Comparison of ENCODE assay signal across 8 mouse cellular contexts in the genomic region with DNA sequence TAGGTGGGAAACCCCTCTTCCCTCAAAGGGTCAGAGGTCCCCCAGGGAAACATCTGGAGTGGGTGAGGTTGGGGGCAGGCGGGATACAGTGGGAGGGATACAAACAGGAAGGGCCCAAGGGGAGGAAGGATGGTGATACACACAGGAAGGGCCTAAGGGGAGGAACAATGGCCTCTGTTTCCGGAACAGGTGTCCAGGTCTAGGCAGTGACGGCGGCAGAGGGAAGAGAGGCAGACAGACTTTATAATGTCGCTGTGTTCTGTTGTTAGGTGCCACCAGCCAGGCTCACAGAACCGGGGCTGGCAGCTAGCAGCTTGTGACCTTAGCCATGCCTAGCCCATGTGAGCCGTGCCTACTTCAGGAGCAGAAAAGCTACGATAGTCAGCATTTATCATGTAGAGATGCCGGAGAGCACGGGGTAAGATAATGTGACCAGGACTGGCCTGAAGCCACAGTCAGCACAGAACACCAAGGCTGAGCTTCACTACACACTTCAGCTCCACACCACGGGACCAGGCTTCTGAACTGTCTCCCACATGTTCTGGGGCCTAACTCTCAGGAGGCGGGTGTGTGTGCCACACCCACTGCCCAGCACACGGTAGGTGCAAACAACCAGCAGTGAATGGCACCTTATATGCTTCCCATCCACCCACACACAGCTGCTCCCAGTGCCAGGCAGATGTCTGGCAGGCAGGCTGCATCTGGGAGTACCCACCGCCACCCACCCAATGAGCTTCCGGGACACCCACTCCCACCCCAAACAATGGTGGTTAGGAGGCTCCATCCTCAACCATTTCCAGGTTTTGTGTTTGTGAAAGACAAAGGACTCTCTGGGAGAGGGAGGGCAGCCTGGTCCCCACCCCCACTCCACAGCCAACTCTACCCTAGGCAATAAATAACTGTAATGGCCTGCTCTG. TPM values are rescaled to one million over a fixed set of nuclear protein-coding genes. Genes with fewer than 3 reads are reported as not detected.
DNase-seq lines count a peak whose midpoint lies in the region; ATAC-seq lines count a peak whose summit lies in the region.

No protein-coding gene starts in this region.

- no peak for ATAC-seq in hindbrain, embryonic 11.5 days (ENCODE audit: low FRiP score)
- ATAC-seq in heart, embryonic 15.5 days (replicated peaks; ENCODE audit: insufficient number of reproducible peaks, insufficient read depth, low FRiP score, low read depth), result no peak
- ATAC-seq in neural tube, embryonic 13.5 days (ENCODE audit: low read depth), result no peak
- ATAC-seq in inflammation-experienced regulatory T-cells, adult 6 months, result no peak

- H3K9ac ChIP-seq in hindbrain, embryonic 11.5 days (ENCODE audit: low read depth, low read length), result no peak overlapping the region; the same call in 1 of the 2 replicates
- no peak overlapping the region for H3K9ac ChIP-seq in heart, embryonic 15.5 days
- H3K9ac ChIP-seq in neural tube, embryonic 13.5 days, result no peak overlapping the region; the same call in 1 of the 2 replicates

- 0 out of 2 replicates have a peak, but pooled peaks cover 2% of the 10 kb centered on the region for H3K9me3 ChIP-seq in hindbrain, embryonic 10.5 days
- H3K9me3 ChIP-seq in hindbrain, embryonic 11.5 days (ENCODE audit: control insufficient read depth, low read length), result no peaks in the 10 kb centered on the region
- no peaks in the 10 kb centered on the region for H3K9me3 ChIP-seq in heart, embryonic 15.5 days (replicated peaks)
- no peaks in the 10 kb centered on the region for H3K9me3 ChIP-seq in neural tube, embryonic 13.5 days

- H3K36me3 ChIP-seq in hindbrain, embryonic 10.5 days, result peaks cover 39% of the 10 kb centered on the region
- H3K36me3 ChIP-seq in hindbrain, embryonic 11.5 days (ENCODE audit: control insufficient read depth, insufficient read depth, low read length), result no peaks in the 10 kb centered on the region
- peaks cover 10% of the 10 kb centered on the region; the same call in 1 of the 2 replicates for H3K36me3 ChIP-seq in heart, embryonic 15.5 days
- 0 out of 2 replicates have a peak, but pooled peaks cover 8% of the 10 kb centered on the region for H3K36me3 ChIP-seq in neural tube, embryonic 13.5 days

- H3K4me2 ChIP-seq in hindbrain, embryonic 11.5 days (replicated peaks; ENCODE audit: low read depth, low read length), result no peak overlapping the region
- peak overlapping the region; percentile 95 for H3K4me2 ChIP-seq in heart, embryonic 15.5 days
- peak overlapping the region; percentile 14; the same call in 1 of the 2 replicates for H3K4me2 ChIP-seq in neural tube, embryonic 13.5 days

- H3K4me3 ChIP-seq in hindbrain, embryonic 10.5 days, result no peak overlapping the region
- H3K4me3 ChIP-seq in hindbrain, embryonic 11.5 days (ENCODE audit: low read depth, low read length), result no peak overlapping the region
- peak overlapping the region; percentile 12; the same call in 1 of the 2 replicates for H3K4me3 ChIP-seq in heart, embryonic 15.5 days
- H3K4me3 ChIP-seq in neural tube, embryonic 13.5 days, result no peak overlapping the region

- no peak for DNase-seq in hindbrain, embryonic 10.5 days (ENCODE audit: low spot score)
- no peak for DNase-seq in hindbrain, embryonic 11.5 days (ENCODE audit: low spot score)
- DNase-seq in adrenal gland, postnatal 36 days, result peak; percentile 49 to 54
- peak; percentile 47 to 59 for DNase-seq in kidney, postnatal 4 days
- no peak for DNase-seq in gastrocnemius, adult 8-10 months (ENCODE audit: low spot score in 2 of 2)

- peaks cover 70% of the 10 kb centered on the region for H3K4me1 ChIP-seq in hindbrain, embryonic 10.5 days (replicated peaks)
- H3K4me1 ChIP-seq in hindbrain, embryonic 11.5 days (replicated peaks; ENCODE audit: control insufficient read depth, insufficient read depth, low read length), result peaks cover 19% of the 10 kb centered on the region
- peaks cover 57% of the 10 kb centered on the region for H3K4me1 ChIP-seq in heart, embryonic 15.5 days (replicated peaks)
- H3K4me1 ChIP-seq in neural tube, embryonic 13.5 days (replicated peaks), result peaks cover 53% of the 10 kb centered on the region

- peaks cover 36% of the 10 kb centered on the region for H3K27me3 ChIP-seq in hindbrain, embryonic 10.5 days (ENCODE audit: insufficient read depth, poor library complexity, severe bottlenecking)
- H3K27me3 ChIP-seq in hindbrain, embryonic 11.5 days (ENCODE audit: control insufficient read depth, insufficient read depth, low read length), result peaks cover 13% of the 10 kb centered on the region
- 0 out of 2 replicates have a peak, but pooled peaks cover 4% of the 10 kb centered on the region for H3K27me3 ChIP-seq in heart, embryonic 15.5 days
- peaks cover 18% of the 10 kb centered on the region for H3K27me3 ChIP-seq in neural tube, embryonic 13.5 days

- peak overlapping the region; percentile 78 for H3K27ac ChIP-seq in hindbrain, embryonic 10.5 days
- H3K27ac ChIP-seq in hindbrain, embryonic 11.5 days (ENCODE audit: low read depth, low read length), result no peak overlapping the region
- H3K27ac ChIP-seq in heart, embryonic 15.5 days, result peak overlapping the region; percentile 68
- peak overlapping the region; percentile 72 for H3K27ac ChIP-seq in neural tube, embryonic 13.5 days (replicated peaks)

- 77% methylated on average over 15 of the region's 15 CpGs for WGBS in hindbrain, embryonic 10.5 days
- 80% methylated on average over 15 of the region's 15 CpGs for WGBS in hindbrain, embryonic 11.5 days
- 58% methylated on average over 15 of the region's 15 CpGs for WGBS in heart, embryonic 15.5 days
- WGBS in neural tube, embryonic 13.5 days, result 58% methylated on average over 15 of the region's 15 CpGs

RNA-seq across cellular contexts. Expression of a gene that starts 3.6 kb away (rescaled TPM):
- polyA plus RNA-seq in hindbrain, embryonic 10.5 days (2016; fragmentation: Nextera tagmentation; extraction: Ambion mirVana), result 18.3 and 19.5 TPM in 2 replicates
- polyA plus RNA-seq in hindbrain, embryonic 11.5 days (2014; fragmentation: Nextera tagmentation; extraction: Ambion mirVana), result 6.6 and 6.9 TPM in 2 replicates
- 1 to 10 TPM; 7.8 to 7.9 TPM for total RNA-seq in adrenal gland, postnatal 36 days (2021)
- 16.6 and 18.8 TPM in 2 replicates for polyA plus RNA-seq in heart, embryonic 15.5 days (2015; fragmentation: Nextera tagmentation; extraction: Ambion mirVana)
- 14.1 and 15.2 TPM in 2 replicates for polyA plus RNA-seq in neural tube, embryonic 13.5 days (2015; fragmentation: Nextera tagmentation; extraction: Ambion mirVana)
- 1 to 10 TPM; 1.3 to 2.4 (median 1.4) TPM for polyA plus RNA-seq in inflammation-experienced regulatory T-cells, adult 6 months (2017; shearing (Covaris generic))
- total RNA-seq in gastrocnemius, adult 8-10 months (2022), result 1 to 10 TPM; 2.0 to 3.1 (median 2.5) TPM

RNA-seq across cellular contexts. Expression of a gene that starts 3.7 kb away (rescaled TPM):
- 0.82 and 1.3 TPM in 2 replicates for polyA plus RNA-seq in hindbrain, embryonic 10.5 days (2016; fragmentation: Nextera tagmentation; extraction: Ambion mirVana)
- 0.73 and 1.2 TPM in 2 replicates for polyA plus RNA-seq in hindbrain, embryonic 11.5 days (2014; fragmentation: Nextera tagmentation; extraction: Ambion mirVana)
- 1 to 10 TPM; 1.1 to 1.3 TPM for total RNA-seq in adrenal gland, postnatal 36 days (2021)
- 1.00 and 1.5 TPM in 2 replicates for polyA plus RNA-seq in heart, embryonic 15.5 days (2015; fragmentation: Nextera tagmentation; extraction: Ambion mirVana)
- 0.64 and 0.96 TPM in 2 replicates for polyA plus RNA-seq in neural tube, embryonic 13.5 days (2015; fragmentation: Nextera tagmentation; extraction: Ambion mirVana)
- polyA plus RNA-seq in inflammation-experienced regulatory T-cells, adult 6 months (2017; shearing (Covaris generic)), result 1 to 10 TPM in 2 of 3 experiments, under 1 TPM in 1; 0.86 to 1.5 (median 1.0) TPM
- total RNA-seq in gastrocnemius, adult 8-10 months (2022), result under 1 TPM in 3 of 4 experiments, not detected in 1; 0.15 to 0.19 (median 0.19) TPM

RNA-seq across cellular contexts. Expression of a gene that starts 11.3 kb away (rescaled TPM):
- 38.9 and 45.6 TPM in 2 replicates for polyA plus RNA-seq in hindbrain, embryonic 10.5 days (2016; fragmentation: Nextera tagmentation; extraction: Ambion mirVana)
- 42.5 and 43.7 TPM in 2 replicates for polyA plus RNA-seq in hindbrain, embryonic 11.5 days (2014; fragmentation: Nextera tagmentation; extraction: Ambion mirVana)
- total RNA-seq in adrenal gland, postnatal 36 days (2021), result 10 to 100 TPM; 35.4 to 54.1 TPM
- polyA plus RNA-seq in heart, embryonic 15.5 days (2015; fragmentation: Nextera tagmentation; extraction: Ambion mirVana), result 25.6 and 36.8 TPM in 2 replicates
- 71.8 and 74.5 TPM in 2 replicates for polyA plus RNA-seq in neural tube, embryonic 13.5 days (2015; fragmentation: Nextera tagmentation; extraction: Ambion mirVana)
- polyA plus RNA-seq in inflammation-experienced regulatory T-cells, adult 6 months (2017; shearing (Covaris generic)), result 10 to 100 TPM; 35.7 to 40.3 (median 38.6) TPM
- total RNA-seq in gastrocnemius, adult 8-10 months (2022), result 10 to 100 TPM; 10.5 to 13.0 (median 12.3) TPM

RNA-seq across cellular contexts. Expression of a gene that starts 27.5 kb away (rescaled TPM):
- 209 and 250 TPM in 2 replicates for polyA plus RNA-seq in hindbrain, embryonic 10.5 days (2016; fragmentation: Nextera tagmentation; extraction: Ambion mirVana)
- 154 and 156 TPM in 2 replicates for polyA plus RNA-seq in hindbrain, embryonic 11.5 days (2014; fragmentation: Nextera tagmentation; extraction: Ambion mirVana)
- 10 to 100 TPM; 61.5 to 77.5 TPM for total RNA-seq in adrenal gland, postnatal 36 days (2021)
- 64.8 and 79.8 TPM in 2 replicates for polyA plus RNA-seq in heart, embryonic 15.5 days (2015; fragmentation: Nextera tagmentation; extraction: Ambion mirVana)
- 96.4 and 106 TPM in 2 replicates for polyA plus RNA-seq in neural tube, embryonic 13.5 days (2015; fragmentation: Nextera tagmentation; extraction: Ambion mirVana)
- polyA plus RNA-seq in inflammation-experienced regulatory T-cells, adult 6 months (2017; shearing (Covaris generic)), result 100 to 1,000 TPM; 100 to 149 (median 102) TPM
- 10 to 100 TPM; 23.0 to 28.1 (median 25.8) TPM for total RNA-seq in gastrocnemius, adult 8-10 months (2022)

RNA-seq across cellular contexts. Expression of a gene that starts 40.4 kb away (rescaled TPM):
- 607 and 630 TPM in 2 replicates for polyA plus RNA-seq in hindbrain, embryonic 10.5 days (2016; fragmentation: Nextera tagmentation; extraction: Ambion mirVana)
- polyA plus RNA-seq in hindbrain, embryonic 11.5 days (2014; fragmentation: Nextera tagmentation; extraction: Ambion mirVana), result 777 and 822 TPM in 2 replicates
- total RNA-seq in adrenal gland, postnatal 36 days (2021), result 100 to 1,000 TPM; 315 to 322 TPM
- polyA plus RNA-seq in heart, embryonic 15.5 days (2015; fragmentation: Nextera tagmentation; extraction: Ambion mirVana), result 239 and 289 TPM in 2 replicates
- 421 and 434 TPM in 2 replicates for polyA plus RNA-seq in neural tube, embryonic 13.5 days (2015; fragmentation: Nextera tagmentation; extraction: Ambion mirVana)
- 10 to 100 TPM; 32.6 to 39.5 (median 35.5) TPM for polyA plus RNA-seq in inflammation-experienced regulatory T-cells, adult 6 months (2017; shearing (Covaris generic))
- total RNA-seq in gastrocnemius, adult 8-10 months (2022), result 100 to 1,000 TPM in 2 of 4 experiments, 10 to 100 TPM in 2; 91.0 to 116 (median 101) TPM

Comparison
In these comparisons a context has a peak if more than half of its experiments do, and no peak if none do; other contexts are left out.
1. DNase-seq: peak in adrenal gland, postnatal 36 days (2 of 2) and kidney, postnatal 4 days (2 of 2); none in hindbrain, embryonic 10.5 days (single experiment), hindbrain, embryonic 11.5 days (single experiment) and gastrocnemius, adult 8-10 months (0 of 2).